Mouse (Mus musculus) heart, postnatal 0 days (tissue): Measurements from ENCODE around the gene Wwox. TPM values are rescaled to one million over a fixed set of nuclear protein-coding genes. Genes with fewer than 3 reads are reported as not detected.
A peak's percentile ranks its signal among the peaks of the same experiment; 100 is the strongest.

Experiments used
- ATAC-seq: fragments of 200-750 bp; cut with Nextera tagmentation; 2 replicates; pipeline ENCODE4 v1.8.0; 2017; ENCODE audit warnings: low read depth, moderate number of reproducible peaks, moderate library complexity; ENCODE audit not compliant: insufficient read depth
- DNase-seq: peaks from one replicate; pipeline ENCODE4 v3.0.0-alpha.2; 2016; ENCODE audit warnings: low spot score
- H3K27ac ChIP-seq: fragments of 300-500 bp; sonication (generic); 2 replicates; pipeline ENCODE4 v1.5.1; 2014; ENCODE audit warnings: low read depth, mild to moderate bottlenecking
- H3K27me3 ChIP-seq: fragments of 300-500 bp; sonication (generic); 2 replicates; pipeline ENCODE4 v1.6.1; 2014; ENCODE audit warnings: low read length, mixed read lengths; ENCODE audit not compliant: control insufficient read depth, insufficient read depth
- H3K36me3 ChIP-seq: fragments of 300-500 bp; sonication (generic); replicated peaks from 2 replicates; pipeline ENCODE4 v1.6.1; 2014; ENCODE audit warnings: low read length, mixed read lengths; ENCODE audit not compliant: control insufficient read depth, insufficient read depth
- H3K4me1 ChIP-seq: fragments of 300-500 bp; sonication (generic); 2 replicates; pipeline ENCODE4 v1.6.1; 2014; ENCODE audit warnings: antibody characterized with exemption; ENCODE audit not compliant: control insufficient read depth, insufficient read depth
- H3K4me2 ChIP-seq: fragments of 300-500 bp; sonication (generic); 2 replicates; pipeline ENCODE4 v1.6.1; 2014; ENCODE audit warnings: low read depth, mild to moderate bottlenecking, low read length, moderate library complexity
- H3K4me3 ChIP-seq: fragments of 300-500 bp; sonication (generic); 2 replicates; pipeline ENCODE4 v1.5.1; 2014; ENCODE audit warnings: low read depth, low read length
- H3K9ac ChIP-seq: fragments of 300-500 bp; sonication (generic); replicated peaks from 2 replicates; pipeline ENCODE4 v1.6.1; 2014; ENCODE audit warnings: low read depth, low read length, mixed read lengths
- H3K9me3 ChIP-seq: fragments of 300-500 bp; sonication (generic); replicated peaks from 2 replicates; pipeline ENCODE4 v1.6.1; 2016; ENCODE audit warnings: low read length; ENCODE audit not compliant: control insufficient read depth
- CTCF ChIP-seq: IDR thresholded peaks from 2 replicates; pipeline ENCODE4 v1.5.1; 2016; ENCODE audit warnings: antibody characterized with exemption, control low read depth, low read depth
- EP300 ChIP-seq: IDR thresholded peaks from 2 replicates; pipeline ENCODE4 v1.6.1; 2016; ENCODE audit warnings: antibody characterized with exemption, low read depth
- WGBS: fragments of 180-500 bp; shearing (Covaris S2); extraction: QIAGEN DNeasy Blood & Tissue Kit; methylation state at CpG from one replicate; pipeline ENCODE4 v1.1.7; 2014; 5-methylcytosine and 5-hydroxymethylcytosine counted together
- polyA plus RNA-seq: library from polyadenylated mRNA; unstranded; fragments of >200 nt; fragmentation: Nextera tagmentation; extraction: Ambion mirVana; gene quantifications from 2 replicates; pipeline ENCODE4 v1.2.1, GENCODE M21; 2015
- total RNA-seq: library from RNA; depleted of rRNA; stranded (reverse); fragments of >200 nt; gene quantifications from 2 replicates; pipeline ENCODE4 v1.2.3, GENCODE M21; 2014; ENCODE audit warnings: low replicate concordance

Wwox gene
- total and polyA plus RNA-seq, 2 experiments from 2014 or later = 7.5 to 9.6 TPM

GRCm38 (mm10) chr8:114793682-114794081 is 354.2 kb downstream of the Wwox start:
- Histone ChIP-seq H3K27me3 (no peaks in the 10 kb centered on the region), H3K4me2 (no peak overlapping the region), H3K4me3 (no peak overlapping the region), H3K27ac (no peak overlapping the region), H3K36me3 (no peaks in the 10 kb centered on the region), H3K4me1 (no peaks in the 10 kb centered on the region), H3K9ac (no peak overlapping the region), H3K9me3 (no peaks in the 10 kb centered on the region)
- DNase-seq (no peak), ATAC-seq (no peak)
- no peak for TF ChIP-seq EP300
- no peak for TF ChIP-seq CTCF
- whole genome bisulfite sequencing = 82% methylated on average over 9 of the region's 9 CpGs

DNA sequence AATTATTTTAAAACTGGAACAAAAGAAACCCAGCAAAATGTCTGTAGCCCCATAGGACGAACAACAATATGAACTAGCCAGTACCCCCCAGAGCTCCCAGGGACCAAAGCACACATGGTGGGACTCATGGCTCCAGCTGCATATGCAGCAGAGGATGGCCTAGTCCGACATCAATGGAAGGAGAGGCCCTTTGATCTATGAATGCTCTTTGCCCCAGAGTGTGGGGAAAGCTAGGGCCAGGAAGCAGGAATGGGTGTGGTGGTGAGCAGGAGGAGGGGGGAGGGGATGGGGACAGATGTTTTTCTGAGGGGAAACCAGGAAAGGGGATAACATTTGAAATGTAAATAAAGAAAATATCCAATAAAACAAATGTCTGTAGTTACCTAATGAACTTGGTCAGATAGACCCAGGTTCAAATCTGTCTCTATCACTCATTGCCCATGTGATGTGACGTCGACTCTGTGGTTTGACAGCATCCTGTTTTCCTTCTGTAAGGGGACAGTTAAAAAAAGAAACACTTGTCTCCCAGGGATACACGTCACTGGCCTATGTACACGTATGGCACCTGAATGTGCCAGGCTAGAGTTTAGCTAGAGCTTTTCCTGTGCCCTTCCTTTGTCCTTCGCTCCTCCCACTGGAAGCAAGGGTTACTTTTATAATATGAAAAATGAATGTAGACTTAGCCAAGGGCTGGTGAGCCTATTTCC is 362.1 kb downstream of the Wwox start:
- H3K4me1 ChIP-seq = peaks cover 16% of the 10 kb centered on the region
- no peak overlapping the region for H3K4me3 ChIP-seq
- H3K27ac ChIP-seq = no peak overlapping the region
- H3K27me3 ChIP-seq = no peaks in the 10 kb centered on the region
- H3K4me2 ChIP-seq = no peak overlapping the region
- 47% methylated on average over 7 of the region's 7 CpGs for WGBS
- no peak for DNase-seq
- TF ChIP-seq EP300 (no peak), CTCF (no peak)
- no peak for ATAC-seq
- H3K9me3 ChIP-seq = no peaks in the 10 kb centered on the region
- H3K9ac ChIP-seq = no peak overlapping the region
- no peaks in the 10 kb centered on the region for H3K36me3 ChIP-seq

DNA sequence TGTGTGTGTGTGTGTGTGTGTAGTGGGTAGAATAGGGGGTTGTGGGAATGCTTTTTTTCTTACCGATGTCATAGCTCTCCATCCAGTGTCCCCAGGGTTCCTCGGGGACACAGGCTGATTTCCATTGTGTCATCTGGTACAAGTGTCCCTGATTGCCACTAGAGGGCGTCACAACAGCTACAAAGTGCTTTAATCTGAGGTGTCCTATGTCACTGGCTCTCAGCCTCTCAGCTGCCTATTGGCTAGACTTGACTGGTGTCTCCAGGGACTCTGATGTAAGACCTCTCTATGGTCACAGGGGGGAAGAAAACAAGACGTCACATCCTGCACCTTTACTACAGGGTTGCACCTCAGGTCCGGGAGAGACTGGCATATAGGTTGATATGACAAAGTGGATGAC is 363.7 kb downstream of the Wwox start:
- TF ChIP-seq EP300 = no peak
- peak; percentile 35 for TF ChIP-seq CTCF
- Histone ChIP-seq H3K36me3 (no peaks in the 10 kb centered on the region), H3K9me3 (no peaks in the 10 kb centered on the region), H3K27ac (no peak overlapping the region), H3K4me1 (peaks cover 16% of the 10 kb centered on the region), H3K9ac (no peak overlapping the region), H3K27me3 (no peaks in the 10 kb centered on the region), H3K4me2 (no peak overlapping the region), H3K4me3 (no peak overlapping the region)
- ATAC-seq = peak; percentile 68
- peak; percentile 38 for DNase-seq
- 32% methylated on average over 5 of the region's 5 CpGs for WGBS

DNA sequence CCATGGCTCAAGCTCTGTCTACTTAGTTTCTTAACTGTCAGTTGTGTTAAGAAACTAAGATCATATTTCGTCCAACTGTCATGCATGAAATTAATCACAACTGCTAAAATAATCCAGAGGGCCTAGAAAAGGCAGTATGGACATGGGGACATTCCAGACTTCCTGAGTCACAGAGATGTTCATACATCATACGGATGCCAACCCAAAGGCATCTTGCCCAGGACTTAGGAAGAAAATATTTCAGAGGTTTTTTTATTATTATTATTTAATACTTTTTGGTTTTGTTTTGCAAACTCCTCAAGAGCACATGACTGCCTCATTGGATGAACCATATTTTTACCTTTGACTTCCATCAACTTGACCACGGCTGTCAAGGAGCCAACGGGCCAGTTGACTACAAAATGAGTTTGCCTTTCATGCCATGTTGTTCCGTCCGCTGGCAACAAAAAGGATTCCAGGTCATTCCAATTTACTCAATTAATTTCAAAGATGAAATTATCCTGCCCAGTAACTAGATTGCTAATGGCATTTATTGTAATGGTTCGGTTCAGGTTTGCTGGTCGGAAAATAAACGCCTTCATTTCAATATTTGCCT is 367.5 kb downstream of the Wwox start:
- TF ChIP-seq CTCF = no peak
- TF ChIP-seq EP300 = no peak
- no peak overlapping the region for H3K27ac ChIP-seq
- 90% methylated on average over 9 of the region's 9 CpGs for WGBS
- DNase-seq (no peak), ATAC-seq (no peak)
- no peak overlapping the region for H3K4me3 ChIP-seq
- no peak overlapping the region for H3K9ac ChIP-seq
- H3K27me3 ChIP-seq = no peaks in the 10 kb centered on the region
- no peaks in the 10 kb centered on the region for H3K9me3 ChIP-seq
- H3K4me2 ChIP-seq = no peak overlapping the region
- no peaks in the 10 kb centered on the region for H3K36me3 ChIP-seq
- peaks cover 16% of the 10 kb centered on the region for H3K4me1 ChIP-seq

DNA sequence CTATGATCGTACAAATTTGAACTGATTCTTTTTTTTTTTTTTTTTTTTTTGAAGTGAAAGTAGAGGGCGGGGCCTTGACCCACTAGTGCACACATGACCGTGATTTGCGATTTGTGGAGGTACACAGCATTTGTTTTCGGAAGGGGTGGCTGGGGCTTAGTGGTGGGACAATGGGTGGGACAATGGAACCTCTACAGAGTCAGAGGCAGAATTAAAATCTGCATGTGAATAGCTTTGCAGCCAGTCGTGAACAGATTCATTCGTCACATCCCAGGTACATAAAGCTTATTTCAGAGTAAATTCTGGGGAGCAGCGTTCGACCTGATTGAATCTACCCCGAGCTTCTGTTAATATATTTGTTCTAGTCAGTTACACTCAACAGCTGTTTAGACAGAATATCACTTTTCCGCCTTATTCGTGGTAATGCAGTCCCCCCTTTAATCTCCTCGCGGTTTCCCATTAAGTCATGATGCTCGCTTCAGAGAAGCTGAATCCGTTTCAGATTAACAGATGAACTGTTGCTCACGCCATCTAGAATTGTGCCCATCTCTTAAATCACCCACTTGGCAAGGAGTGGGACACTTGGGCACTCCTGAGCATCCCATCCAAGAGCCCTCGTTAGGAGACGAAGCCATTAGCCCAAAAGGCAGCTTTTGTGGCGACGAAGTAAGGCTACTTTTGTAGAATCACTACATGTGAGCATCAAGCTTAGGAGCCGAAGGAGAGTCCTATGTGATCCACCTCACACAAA is 368.4 kb downstream of the Wwox start:
- Histone ChIP-seq H3K27ac (no peak overlapping the region), H3K9me3 (no peaks in the 10 kb centered on the region), H3K27me3 (no peaks in the 10 kb centered on the region), H3K4me1 (peaks cover 10% of the 10 kb centered on the region), H3K4me2 (no peak overlapping the region), H3K4me3 (no peak overlapping the region), H3K36me3 (no peaks in the 10 kb centered on the region), H3K9ac (no peak overlapping the region)
- no peak for DNase-seq
- no peak for ATAC-seq
- no peak for TF ChIP-seq CTCF
- no peak for TF ChIP-seq EP300
- WGBS = 88% methylated on average over 22 of the region's 22 CpGs
